Mouse (Mus musculus) thymus, adult 2 months (tissue): ENCODE data around the gene Atp1b2. TPM values are rescaled to one million over a fixed set of nuclear protein-coding genes. Genes with fewer than 3 reads are reported as not detected.
A peak's percentile ranks its signal among the peaks of the same experiment; 100 is the strongest.

ENCODE experiments used
- DNase-seq: peaks from one replicate; pipeline ENCODE4 v3.0.0; 2021
- H3K27ac ChIP-seq: fragments of 200-500 bp; 2 replicates; pipeline ENCODE4 v1.5.1; 2012; ENCODE audit warnings: low read length, control low read depth; ENCODE audit not compliant: control insufficient read depth, insufficient read depth
- H3K27me3 ChIP-seq: fragments of 200-500 bp; 2 replicates; pipeline ENCODE4 v1.6.1; 2012; ENCODE audit warnings: mild to moderate bottlenecking, low read length, moderate library complexity, mixed read lengths; ENCODE audit not compliant: control insufficient read depth, insufficient read depth
- H3K36me3 ChIP-seq: fragments of 200-500 bp; 2 replicates; pipeline ENCODE4 v1.6.1; 2012; ENCODE audit warnings: mild to moderate bottlenecking, low read length, moderate library complexity; ENCODE audit not compliant: control insufficient read depth, insufficient read depth
- H3K4me1 ChIP-seq: fragments of 200-500 bp; replicated peaks from 2 replicates; pipeline ENCODE4 v1.6.1; 2012; ENCODE audit warnings: low read length; ENCODE audit not compliant: control insufficient read depth, insufficient read depth
- H3K4me3 ChIP-seq: fragments of 200-500 bp; 2 replicates; pipeline ENCODE4 v1.5.1; 2012; ENCODE audit warnings: mild to moderate bottlenecking, low read length, control low read depth, moderate library complexity; ENCODE audit not compliant: control insufficient read depth, insufficient read depth
- CTCF ChIP-seq: fragments of 200-500 bp; IDR thresholded peaks from 2 replicates; pipeline ENCODE4 v1.5.1; 2012; ENCODE audit warnings: mild to moderate bottlenecking, control low read depth, low read length, moderate library complexity, borderline replicate concordance; ENCODE audit not compliant: control insufficient read depth, poor library complexity, insufficient read depth; ENCODE audit errors: extremely low read depth
- POLR2A ChIP-seq: fragments of 200-500 bp; IDR thresholded peaks from 2 replicates; pipeline ENCODE4 v1.6.1; 2012; ENCODE audit warnings: mild to moderate bottlenecking, low read length, control low read depth, moderate library complexity; ENCODE audit not compliant: control insufficient read depth, poor library complexity, insufficient read depth; ENCODE audit errors: extremely low read depth
- WGBS: fragments of 180-500 bp; shearing (Covaris S2); methylation state at CpG from one replicate; pipeline ENCODE4 v1.1.7; 2018; 5-methylcytosine and 5-hydroxymethylcytosine counted together
- polyA plus RNA-seq: library from polyadenylated mRNA; depleted of rRNA; stranded (reverse); fragments of >200 nt; gene quantifications from 2 replicates; pipeline ENCODE4 v1.2.3, GENCODE M21; 2012; rRNA removed

The Atp1b2 gene
- 3.4 and 4.2 TPM in 2 replicates for polyA plus RNA-seq

GRCm38 (mm10) chr11:69605726-69606490 lies at the start of gene Atp1b2:
TSS of gene Atp1b2 (minus strand) at chr11:69605942.
- peak; percentile 96 for TF ChIP-seq POLR2A
- TF ChIP-seq CTCF: no peak
- H3K4me1 ChIP-seq: peaks cover 17% of the 10 kb centered on the region
- H3K27me3 ChIP-seq: peaks cover 6% of the 10 kb centered on the region; the same call in 1 of the 2 replicates
- H3K36me3 ChIP-seq: no peaks in the 10 kb centered on the region
- H3K4me3 ChIP-seq: peak within 1 kb of the TSS; percentile 64
- no peak within 1 kb of the TSS for H3K27ac ChIP-seq
- DNase-seq: peak; percentile 71
- WGBS: 2% methylated on average over 32 of the region's 32 CpGs

GRCm38 (mm10) chr11:69654760-69655159 lies 49.0 kb upstream of the Atp1b2 start:
- Histone ChIP-seq H3K4me1 (0 out of 2 replicates have a peak, but pooled peaks cover 3% of the 10 kb centered on the region), H3K36me3 (peaks cover 56% of the 10 kb centered on the region), H3K27me3 (no peaks in the 10 kb centered on the region), H3K4me3 (no peak overlapping the region), H3K27ac (no peak overlapping the region)
- WGBS: 51% methylated on average over 9 of the region's 9 CpGs
- TF ChIP-seq CTCF: no peak
- no peak for TF ChIP-seq POLR2A
- no peak for DNase-seq

GRCm38 (mm10) chr11:69653399-69653798 lies 47.7 kb upstream of the Atp1b2 start:
- Histone ChIP-seq H3K36me3 (peaks cover 61% of the 10 kb centered on the region), H3K4me1 (0 out of 2 replicates have a peak, but pooled peaks cover 3% of the 10 kb centered on the region), H3K4me3 (no peak overlapping the region), H3K27ac (no peak overlapping the region), H3K27me3 (no peaks in the 10 kb centered on the region)
- DNase-seq: no peak
- WGBS: 97% methylated on average over 5 of the region's 5 CpGs
- TF ChIP-seq CTCF (no peak), POLR2A (no peak)

DNA sequence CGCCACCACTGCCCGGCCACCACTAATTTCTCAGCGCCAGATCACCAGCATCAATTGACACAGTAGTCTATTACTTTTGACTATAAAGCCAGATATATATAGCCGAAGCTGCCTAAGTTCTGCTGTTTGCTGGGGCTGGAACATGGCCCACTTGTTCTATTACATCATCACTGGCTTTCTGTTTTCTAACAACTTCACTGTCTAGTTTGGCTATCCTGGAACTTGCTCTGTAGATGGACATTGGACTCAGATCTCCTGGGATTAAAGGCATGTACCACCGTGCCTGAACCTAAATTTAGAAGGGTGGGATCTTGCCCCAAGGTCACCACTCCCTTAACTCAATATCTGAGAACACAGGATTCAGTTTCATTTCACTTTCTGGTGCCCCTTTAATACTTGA lies 40.1 kb upstream of the Atp1b2 start:
- no peaks in the 10 kb centered on the region for H3K27me3 ChIP-seq
- peaks cover 83% of the 10 kb centered on the region for H3K36me3 ChIP-seq
- WGBS: 94% methylated on average over 5 of the region's 5 CpGs
- no peak overlapping the region for H3K27ac ChIP-seq
- H3K4me3 ChIP-seq: no peak overlapping the region
- DNase-seq: no peak
- TF ChIP-seq CTCF (no peak), POLR2A (no peak)
- no peaks in the 10 kb centered on the region for H3K4me1 ChIP-seq

DNA sequence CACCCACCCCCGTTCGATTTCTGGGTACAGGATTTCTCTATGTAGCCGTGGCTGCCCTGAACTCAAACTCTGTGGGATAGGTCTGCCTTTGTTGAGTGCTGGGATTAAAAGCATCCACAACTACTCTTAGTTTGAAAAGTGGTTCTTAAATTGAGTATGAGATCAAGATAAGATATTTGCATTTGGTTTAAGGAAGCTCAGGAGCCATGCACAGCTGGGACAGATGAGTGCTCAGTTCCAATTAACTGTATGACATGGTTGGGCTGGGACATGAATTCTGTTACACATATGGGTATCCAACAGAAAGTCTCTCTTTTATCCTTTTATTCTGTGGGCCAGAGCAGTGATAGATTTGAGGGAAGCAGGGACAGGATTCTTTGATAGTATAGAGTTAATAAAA lies 29.7 kb upstream of the Atp1b2 start:
- peaks cover 18% of the 10 kb centered on the region for H3K36me3 ChIP-seq
- H3K4me1 ChIP-seq: peaks cover 2% of the 10 kb centered on the region
- 70% methylated on average over 3 of the region's 3 CpGs for WGBS
- no peak for DNase-seq
- TF ChIP-seq CTCF (no peak), POLR2A (no peak)
- no peak overlapping the region for H3K27ac ChIP-seq
- no peak overlapping the region for H3K4me3 ChIP-seq
- no peaks in the 10 kb centered on the region for H3K27me3 ChIP-seq

DNA sequence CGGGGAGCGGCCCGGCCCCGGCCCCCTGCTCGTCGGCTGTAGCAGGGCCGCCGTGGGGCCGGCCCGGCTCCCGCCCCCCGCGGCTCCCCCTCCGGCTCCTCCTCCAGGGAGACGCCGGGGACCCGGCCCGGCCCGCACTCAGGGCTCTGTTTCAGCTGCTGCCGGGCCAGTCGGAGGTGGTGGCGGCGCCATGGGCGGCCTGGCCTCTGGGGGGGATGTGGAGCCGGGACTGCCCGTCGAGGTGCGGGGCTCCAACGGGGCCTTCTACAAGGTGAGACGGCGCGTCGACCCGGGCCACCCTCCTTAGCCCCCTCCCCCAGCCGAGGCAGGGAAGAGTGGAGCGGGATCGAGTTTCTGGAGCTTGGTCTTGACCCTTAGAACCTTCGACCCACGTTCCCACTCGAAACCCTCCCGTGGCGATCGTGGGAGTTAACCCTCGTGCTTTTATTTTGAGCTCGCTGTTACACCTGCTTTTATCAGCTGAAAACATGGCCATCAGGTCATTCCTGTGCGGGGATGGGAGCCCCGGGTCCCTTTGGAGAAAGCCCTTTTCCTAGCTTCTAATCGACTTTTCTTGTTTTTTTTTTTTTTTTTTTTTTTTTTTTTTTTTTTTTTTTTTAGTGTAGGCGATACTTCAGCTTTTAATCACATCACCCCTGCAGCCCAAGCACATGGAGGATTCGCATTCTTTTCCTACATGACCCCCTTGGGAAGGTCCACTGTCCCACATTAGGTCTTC lies 27.6 kb upstream of the Atp1b2 start:
- under 1% methylated on average over 50 of the region's 50 CpGs for WGBS

More for the DNA sequence above, 27.6 kb upstream of the Atp1b2 start:
- H3K27me3 ChIP-seq: no peaks in the 10 kb centered on the region
- no peak overlapping the region for H3K27ac ChIP-seq
- H3K4me3 ChIP-seq: peak overlapping the region; percentile 63
- H3K36me3 ChIP-seq: no peaks in the 10 kb centered on the region
- no peak for TF ChIP-seq POLR2A
- TF ChIP-seq CTCF: no peak
- DNase-seq: no peak
- H3K4me1 ChIP-seq: peaks cover 2% of the 10 kb centered on the region
